Mouse (Mus musculus) liver, adult 2 months (tissue): Measurements from ENCODE around the gene Large2.

Source experiments
- CTCF ChIP-seq: fragments of 200-500 bp; IDR thresholded peaks from 2 replicates; pipeline ENCODE4 v1.5.1; 2011; ENCODE audit warnings: low read depth, low read length, control low read depth
- POLR2A ChIP-seq: fragments of 200-500 bp; IDR thresholded peaks from 2 replicates; pipeline ENCODE4 v1.6.1; 2011; ENCODE audit warnings: low read length, control low read depth; ENCODE audit not compliant: insufficient read depth; ENCODE audit errors: extremely low read depth

DNA sequence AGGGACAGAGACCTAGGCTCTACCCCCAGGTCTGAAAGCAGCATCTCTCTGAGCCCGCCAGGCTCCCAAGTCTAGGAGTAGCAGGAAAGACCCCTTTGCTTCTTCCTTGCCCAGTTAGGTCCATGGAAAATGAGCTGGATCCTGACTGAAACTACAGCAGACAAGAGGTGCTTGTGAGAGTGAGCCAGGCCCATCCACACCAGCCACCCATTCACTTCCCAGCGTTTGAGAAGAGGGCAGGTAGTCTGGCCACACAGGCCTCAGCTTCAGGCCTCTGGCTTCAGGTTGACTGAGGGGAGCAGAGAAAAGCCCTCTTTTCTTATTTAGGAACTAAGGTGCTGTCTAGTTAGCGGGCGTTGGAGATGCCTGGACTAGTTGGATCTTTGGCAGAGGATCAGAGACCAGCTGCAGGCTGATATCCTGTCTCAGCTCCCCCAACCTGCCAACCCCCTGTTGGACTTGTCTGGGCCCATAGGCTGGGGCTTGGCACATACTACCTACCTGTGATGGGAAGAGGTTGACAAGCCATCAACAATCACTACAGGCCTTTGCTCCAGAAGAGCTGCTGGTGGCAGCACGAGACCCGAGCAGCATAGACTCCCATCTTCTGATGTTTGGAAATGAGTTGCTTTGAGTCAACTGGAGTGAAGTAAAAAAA lies 12.0 kb downstream of the Large2 start:
- no peak for TF ChIP-seq POLR2A
- TF ChIP-seq CTCF: no peak
